Mouse (Mus musculus) neural tube, embryonic 14.5 days (tissue): Measurements from ENCODE around the gene Rem2. TPM values are rescaled to one million over a fixed set of nuclear protein-coding genes. Genes with fewer than 3 reads are reported as not detected.
A peak's percentile ranks its signal among the peaks of the same experiment; 100 is the strongest.

Experiments used
- ATAC-seq: fragments of 200-750 bp; cut with Nextera tagmentation; 2 replicates; pipeline ENCODE4 v1.8.0; 2017; ENCODE audit warnings: low read depth, mild to moderate bottlenecking, moderate TSS enrichment, moderate library complexity
- H3K27ac ChIP-seq: fragments of 300-500 bp; sonication (generic); 2 replicates; pipeline ENCODE4 v1.5.1; 2014; ENCODE audit warnings: low read depth, mild to moderate bottlenecking, control low read depth, low read length, moderate library complexity, mixed read lengths
- H3K27me3 ChIP-seq: fragments of 300-500 bp; sonication (generic); 2 replicates; pipeline ENCODE4 v1.6.1; 2014; ENCODE audit warnings: low read length; ENCODE audit not compliant: control insufficient read depth, insufficient read depth
- H3K36me3 ChIP-seq: fragments of 300-500 bp; sonication (generic); 2 replicates; pipeline ENCODE4 v1.6.1; 2014; ENCODE audit warnings: low read length, mixed read lengths; ENCODE audit not compliant: control insufficient read depth, insufficient read depth
- H3K4me1 ChIP-seq: fragments of 300-500 bp; sonication (generic); 2 replicates; pipeline ENCODE4 v1.6.1; 2014; ENCODE audit warnings: low read length; ENCODE audit not compliant: control insufficient read depth, insufficient read depth
- H3K4me2 ChIP-seq: fragments of 300-500 bp; sonication (generic); 2 replicates; pipeline ENCODE4 v1.6.1; 2014; ENCODE audit warnings: mild to moderate bottlenecking, low read depth, low read length, control low read depth
- H3K4me3 ChIP-seq: fragments of 300-500 bp; sonication (generic); 2 replicates; pipeline ENCODE4 v1.5.1; 2014; ENCODE audit warnings: low read depth, low read length, control low read depth, mixed read lengths
- H3K9ac ChIP-seq: fragments of 300-500 bp; sonication (generic); replicated peaks from 2 replicates; pipeline ENCODE4 v1.6.1; 2014; ENCODE audit warnings: low read depth, mild to moderate bottlenecking, control low read depth, low read length, mixed read lengths
- H3K9me3 ChIP-seq: fragments of 300-500 bp; sonication (generic); 2 replicates; pipeline ENCODE4 v1.6.1; 2016; ENCODE audit warnings: low read length; ENCODE audit not compliant: control insufficient read depth
- WGBS: fragments of 180-500 bp; shearing (Covaris S2); extraction: QIAGEN DNeasy Blood & Tissue Kit; methylation state at CpG from one replicate; pipeline ENCODE4 v1.1.7; 2014; 5-methylcytosine and 5-hydroxymethylcytosine counted together
- polyA plus RNA-seq: library from polyadenylated mRNA; unstranded; fragments of >200 nt; fragmentation: Nextera tagmentation; extraction: Ambion mirVana; gene quantifications from 2 replicates; pipeline ENCODE4 v1.2.1, GENCODE M21; 2014

The Rem2 gene
- polyA plus RNA-seq, 1 experiment from 2014 or later, result 42.1 TPM

- Histone ChIP-seq H3K36me3 (no peaks in the 10 kb centered on the region), H3K4me3 (no peak overlapping the region), H3K27me3 (no peaks in the 10 kb centered on the region), H3K9ac (no peak overlapping the region), H3K9me3 (no peaks in the 10 kb centered on the region), H3K4me2 (no peak overlapping the region), H3K4me1 (no peaks in the 10 kb centered on the region), H3K27ac (no peak overlapping the region)
- ATAC-seq, result no peak
- 89% methylated on average over 3 of the region's 3 CpGs for whole genome bisulfite sequencing
Measured at GRCm38 (mm10) chr14:54442548-54442947, 33.4 kb upstream of the Rem2 start.

- Histone ChIP-seq H3K36me3 (no peaks in the 10 kb centered on the region), H3K4me3 (no peak overlapping the region), H3K9ac (no peak overlapping the region), H3K4me1 (no peaks in the 10 kb centered on the region), H3K27me3 (no peaks in the 10 kb centered on the region), H3K4me2 (no peak overlapping the region), H3K9me3 (no peaks in the 10 kb centered on the region), H3K27ac (0 out of 2 replicates have a peak overlapping the region, but pooled peaks have one; percentile 49)
- 0 out of 2 replicates have a peak, but pooled peaks have one; percentile 26 for ATAC-seq
- 20% methylated on average over 3 of the region's 3 CpGs for WGBS
Measured at GRCm38 (mm10) chr14:54443196-54443595, 32.7 kb upstream of the Rem2 start.

GRCm38 (mm10) chr14:54443712-54444618 lies 31.9 kb upstream of the Rem2 start:
- Histone ChIP-seq H3K36me3 (no peaks in the 10 kb centered on the region), H3K4me1 (no peaks in the 10 kb centered on the region; the same call in 1 of the 2 replicates), H3K27ac (no peak overlapping the region), H3K27me3 (no peaks in the 10 kb centered on the region), H3K9ac (no peak overlapping the region), H3K9me3 (no peaks in the 10 kb centered on the region), H3K4me2 (no peak overlapping the region), H3K4me3 (no peak overlapping the region)
- ATAC-seq, result no peak
- WGBS, result 61% methylated on average over 15 of the region's 15 CpGs

GRCm38 (mm10) chr14:54445476-54445875 lies 30.4 kb upstream of the Rem2 start:
- Histone ChIP-seq H3K9me3 (no peaks in the 10 kb centered on the region), H3K4me2 (no peak overlapping the region), H3K4me3 (no peak overlapping the region), H3K4me1 (no peaks in the 10 kb centered on the region; the same call in 1 of the 2 replicates), H3K9ac (no peak overlapping the region), H3K36me3 (no peaks in the 10 kb centered on the region), H3K27ac (no peak overlapping the region), H3K27me3 (no peaks in the 10 kb centered on the region)
- WGBS, result 75% methylated on average over 3 of the region's 3 CpGs
- ATAC-seq, result no peak

GRCm38 (mm10) chr14:54453566-54453965 lies 22.3 kb upstream of the Rem2 start:
- Histone ChIP-seq H3K4me3 (no peak overlapping the region), H3K9me3 (no peaks in the 10 kb centered on the region), H3K27me3 (no peaks in the 10 kb centered on the region), H3K4me1 (no peaks in the 10 kb centered on the region; the same call in 1 of the 2 replicates), H3K27ac (no peak overlapping the region), H3K36me3 (no peaks in the 10 kb centered on the region), H3K9ac (no peak overlapping the region), H3K4me2 (no peak overlapping the region)
- no peak for ATAC-seq
- WGBS, result 83% methylated on average over 9 of the region's 9 CpGs

GRCm38 (mm10) chr14:54454669-54455528 lies 21.0 kb upstream of the Rem2 start:
- Histone ChIP-seq H3K27ac (no peak overlapping the region), H3K4me1 (no peaks in the 10 kb centered on the region), H3K27me3 (no peaks in the 10 kb centered on the region), H3K4me2 (no peak overlapping the region), H3K9me3 (no peaks in the 10 kb centered on the region), H3K36me3 (no peaks in the 10 kb centered on the region), H3K4me3 (no peak overlapping the region), H3K9ac (no peak overlapping the region)
- no peak for ATAC-seq
- whole genome bisulfite sequencing, result 87% methylated on average over 11 of the region's 11 CpGs

GRCm38 (mm10) chr14:54457907-54458569 lies 17.9 kb upstream of the Rem2 start:
- ATAC-seq, result no peak

GRCm38 (mm10) chr14:54462146-54462545 lies 13.8 kb upstream of the Rem2 start:
- Histone ChIP-seq H3K27ac (no peak overlapping the region), H3K4me1 (no peaks in the 10 kb centered on the region), H3K36me3 (no peaks in the 10 kb centered on the region), H3K27me3 (no peaks in the 10 kb centered on the region), H3K9ac (no peak overlapping the region), H3K4me3 (no peak overlapping the region), H3K4me2 (no peak overlapping the region), H3K9me3 (no peaks in the 10 kb centered on the region)
- WGBS, result 83% methylated on average over 4 of the region's 4 CpGs
- ATAC-seq, result no peak

More at GRCm38 (mm10) chr14:54457907-54458569, 17.9 kb upstream of the Rem2 start:
- Histone ChIP-seq H3K4me1 (no peaks in the 10 kb centered on the region), H3K27me3 (no peaks in the 10 kb centered on the region), H3K4me2 (no peak overlapping the region), H3K4me3 (no peak overlapping the region), H3K9ac (no peak overlapping the region), H3K27ac (no peak overlapping the region), H3K36me3 (no peaks in the 10 kb centered on the region), H3K9me3 (no peaks in the 10 kb centered on the region)
- WGBS, result 89% methylated on average over 14 of the region's 14 CpGs
